Mouse (Mus musculus): ENCODE results near the gene Tctn3. TPM values are rescaled to one million over a fixed set of nuclear protein-coding genes. Genes with fewer than 3 reads are reported as not detected.
A peak's percentile ranks its signal among the peaks of the same experiment; 100 is the strongest.
"Not testable (repeated sequence)": the region's sequence is repeated elsewhere in the genome, so short reads cannot be mapped to it uniquely, and the experiment has no call there.

The Tctn3 gene
- total and polyA plus RNA-seq, 2 experiments from 2014 or later, result 15.9 to 28.7 TPM

- DNase-seq (ENCODE audit: low spot score) (no peak), ATAC-seq (ENCODE audit: low FRiP score) (no peak)
- no peak overlapping the region for H3K27ac ChIP-seq (ENCODE audit: low read depth, low read length)
- no peaks in the 10 kb centered on the region for H3K4me1 ChIP-seq (ENCODE audit: insufficient read depth, low read length)
- no peak overlapping the region for H3K4me2 ChIP-seq (ENCODE audit: low read depth, low read length, poor library complexity, severe bottlenecking)
- 89% methylated on average over 10 of the region's 10 CpGs for WGBS
- H3K36me3 ChIP-seq (ENCODE audit: insufficient read depth, low read length), result peaks cover 58% of the 10 kb centered on the region
- H3K27me3 ChIP-seq (ENCODE audit: insufficient read depth, low read length), result no peaks in the 10 kb centered on the region
- no peak overlapping the region for H3K4me3 ChIP-seq (ENCODE audit: low read depth, low read length)
- H3K9me3 ChIP-seq (ENCODE audit: low read length), result no peaks in the 10 kb centered on the region
- H3K9ac ChIP-seq (replicated peaks; ENCODE audit: low read length, poor library complexity, severe bottlenecking), result no peak overlapping the region
- no peak for TF ChIP-seq CTCF (IDR thresholded peaks at IDR 0.05)
These were observed 48.0 kb downstream of the Tctn3 start for GRCm38 (mm10) chr19:40563880-40564645.

GRCm38 (mm10) chr19:40561521-40561920, 50.5 kb downstream of the Tctn3 start:
- WGBS, result 77% methylated on average over 11 of the region's 31 CpGs
- H3K4me3 ChIP-seq (ENCODE audit: low read depth, low read length); H3K9me3 ChIP-seq (ENCODE audit: low read length); H3K27ac ChIP-seq (ENCODE audit: low read depth, low read length); H3K4me2 ChIP-seq (ENCODE audit: low read depth, low read length, poor library complexity, severe bottlenecking); DNase-seq (ENCODE audit: low spot score); H3K27me3 ChIP-seq (ENCODE audit: insufficient read depth, low read length); H3K4me1 ChIP-seq (ENCODE audit: insufficient read depth, low read length); H3K9ac ChIP-seq (replicated peaks; ENCODE audit: low read length, poor library complexity, severe bottlenecking): not testable (repeated sequence)
- peak; percentile 69; the same call in 1 of the 2 replicates for ATAC-seq (ENCODE audit: low FRiP score)
- H3K36me3 ChIP-seq (ENCODE audit: insufficient read depth, low read length), result peaks cover 54% of the 10 kb centered on the region

GRCm38 (mm10) chr19:40556029-40556428, 56.0 kb downstream of the Tctn3 start:
- no peak overlapping the region for H3K9ac ChIP-seq (replicated peaks; ENCODE audit: low read length, poor library complexity, severe bottlenecking)
- no peak for DNase-seq (ENCODE audit: low spot score)

DNA sequence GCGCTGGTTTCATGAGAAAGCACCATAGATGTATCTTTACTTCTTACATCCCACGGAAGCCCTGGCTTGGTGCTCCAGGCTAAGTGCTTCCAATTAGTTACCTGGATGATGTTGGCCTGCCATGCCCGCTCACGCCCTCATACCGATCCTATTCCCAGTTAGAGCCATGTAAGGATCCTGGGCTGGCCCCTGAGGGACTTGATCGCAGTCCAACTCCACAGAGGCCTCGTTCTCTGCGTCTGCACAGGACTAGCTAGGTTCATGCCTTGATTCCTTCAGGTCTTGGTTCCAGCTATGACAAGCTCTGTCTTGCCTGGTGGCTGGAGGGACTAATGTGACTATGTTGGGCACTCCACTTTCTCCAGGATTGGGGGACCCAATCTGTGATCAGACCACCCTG, 56.9 kb downstream of the Tctn3 start:
- H3K36me3 ChIP-seq (ENCODE audit: insufficient read depth, low read length), result peaks cover 60% of the 10 kb centered on the region
- H3K4me1 ChIP-seq (ENCODE audit: insufficient read depth, low read length), result no peaks in the 10 kb centered on the region
- H3K27ac ChIP-seq (ENCODE audit: low read depth, low read length), result no peak overlapping the region
- H3K9me3 ChIP-seq (ENCODE audit: low read length), result no peaks in the 10 kb centered on the region
- no peak for DNase-seq (ENCODE audit: low spot score)
- no peak for ATAC-seq (ENCODE audit: low FRiP score)
- H3K9ac ChIP-seq (replicated peaks; ENCODE audit: low read length, poor library complexity, severe bottlenecking), result no peak overlapping the region
- over 99% methylated on average over 8 of the region's 8 CpGs for WGBS
- no peaks in the 10 kb centered on the region for H3K27me3 ChIP-seq (ENCODE audit: insufficient read depth, low read length)
- H3K4me3 ChIP-seq (ENCODE audit: low read depth, low read length), result no peak overlapping the region
- TF ChIP-seq CTCF (IDR thresholded peaks at IDR 0.05), result no peak
- H3K4me2 ChIP-seq (ENCODE audit: low read depth, low read length, poor library complexity, severe bottlenecking), result no peak overlapping the region

More at GRCm38 (mm10) chr19:40556029-40556428, 56.0 kb downstream of the Tctn3 start:
- no peak overlapping the region for H3K27ac ChIP-seq (ENCODE audit: low read depth, low read length)
- no peaks in the 10 kb centered on the region for H3K9me3 ChIP-seq (ENCODE audit: low read length)
- H3K4me3 ChIP-seq (ENCODE audit: low read depth, low read length), result no peak overlapping the region
- H3K27me3 ChIP-seq (ENCODE audit: insufficient read depth, low read length), result no peaks in the 10 kb centered on the region
- peaks cover 57% of the 10 kb centered on the region for H3K36me3 ChIP-seq (ENCODE audit: insufficient read depth, low read length)
- H3K4me1 ChIP-seq (ENCODE audit: insufficient read depth, low read length), result no peaks in the 10 kb centered on the region
- TF ChIP-seq CTCF (IDR thresholded peaks at IDR 0.05), result no peak
- 92% methylated on average over 7 of the region's 7 CpGs for WGBS
- no peak overlapping the region for H3K4me2 ChIP-seq (ENCODE audit: low read depth, low read length, poor library complexity, severe bottlenecking)
- no peak for ATAC-seq (ENCODE audit: low FRiP score)

- Histone ChIP-seq H3K9ac (replicated peaks; ENCODE audit: low read length, poor library complexity, severe bottlenecking) (no peak overlapping the region), H3K27ac (ENCODE audit: low read depth, low read length) (no peak overlapping the region), H3K4me3 (ENCODE audit: low read depth, low read length) (no peak overlapping the region), H3K36me3 (ENCODE audit: insufficient read depth, low read length) (peaks cover 60% of the 10 kb centered on the region), H3K4me2 (ENCODE audit: low read depth, low read length, poor library complexity, severe bottlenecking) (no peak overlapping the region), H3K4me1 (ENCODE audit: insufficient read depth, low read length) (no peaks in the 10 kb centered on the region), H3K27me3 (ENCODE audit: insufficient read depth, low read length) (no peaks in the 10 kb centered on the region), H3K9me3 (ENCODE audit: low read length) (no peaks in the 10 kb centered on the region)
- WGBS, result 94% methylated on average over 11 of the region's 11 CpGs
- ATAC-seq (ENCODE audit: low FRiP score) (no peak), DNase-seq (ENCODE audit: low spot score) (no peak)
- no peak for TF ChIP-seq CTCF (IDR thresholded peaks at IDR 0.05)
These were observed 57.7 kb downstream of the Tctn3 start for GRCm38 (mm10) chr19:40554343-40554742.

DNA sequence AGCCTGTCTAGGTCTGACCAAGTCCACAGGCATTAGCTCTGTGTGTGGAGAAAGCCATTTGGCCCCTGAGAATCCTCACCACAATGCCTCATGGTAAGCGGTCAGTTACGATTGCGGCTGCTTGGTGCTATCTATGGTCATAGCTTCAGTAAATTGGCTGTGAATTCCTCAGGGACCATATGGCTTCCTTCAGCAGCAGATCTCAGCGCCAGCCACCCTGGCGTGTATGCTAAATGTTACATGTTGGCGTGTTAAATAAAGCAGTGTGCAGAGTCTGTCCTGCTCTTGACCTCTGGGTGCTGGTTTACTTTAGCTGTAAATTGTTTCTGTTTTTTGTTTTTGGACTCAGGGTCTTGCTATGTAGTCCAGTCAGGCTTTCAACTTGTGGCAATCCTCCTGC, 58.2 kb downstream of the Tctn3 start:
- DNase-seq (ENCODE audit: low spot score) (no peak), ATAC-seq (ENCODE audit: low FRiP score) (no peak)
- 89% methylated on average over 6 of the region's 6 CpGs for WGBS
- H3K27me3 ChIP-seq (ENCODE audit: insufficient read depth, low read length), result no peaks in the 10 kb centered on the region
- no peak overlapping the region for H3K4me2 ChIP-seq (ENCODE audit: low read depth, low read length, poor library complexity, severe bottlenecking)
- peaks cover 60% of the 10 kb centered on the region for H3K36me3 ChIP-seq (ENCODE audit: insufficient read depth, low read length)
- no peak overlapping the region for H3K27ac ChIP-seq (ENCODE audit: low read depth, low read length)
- no peak for TF ChIP-seq CTCF (IDR thresholded peaks at IDR 0.05)
- no peaks in the 10 kb centered on the region for H3K4me1 ChIP-seq (ENCODE audit: insufficient read depth, low read length)
- H3K4me3 ChIP-seq (ENCODE audit: low read depth, low read length), result no peak overlapping the region
- no peak overlapping the region for H3K9ac ChIP-seq (replicated peaks; ENCODE audit: low read length, poor library complexity, severe bottlenecking)
- H3K9me3 ChIP-seq (ENCODE audit: low read length), result no peaks in the 10 kb centered on the region

Data from midbrain, postnatal 0 days (tissue).